Mouse (Mus musculus) neural tube, embryonic 15.5 days (tissue): Measurements from ENCODE around the gene Gtpbp6. TPM values are rescaled to one million over a fixed set of nuclear protein-coding genes. Genes with fewer than 3 reads are reported as not detected.
"Not testable (repeated sequence)": the region's sequence is repeated elsewhere in the genome, so short reads cannot be mapped to it uniquely, and the experiment has no call there.

Experiments used
- ATAC-seq: fragments of 200-750 bp; cut with Nextera tagmentation; 2 replicates; pipeline ENCODE4 v1.8.0; 2017; ENCODE audit warnings: mild to moderate bottlenecking, moderate TSS enrichment, moderate library complexity; ENCODE audit not compliant: low FRiP score
- H3K27ac ChIP-seq: fragments of 300-500 bp; sonication (generic); replicated peaks from 2 replicates; pipeline ENCODE4 v1.5.1; 2015; ENCODE audit warnings: mild to moderate bottlenecking, inconsistent platforms
- H3K27me3 ChIP-seq: fragments of 300-500 bp; sonication (generic); replicated peaks from 2 replicates; pipeline ENCODE4 v1.6.1; 2015; ENCODE audit warnings: inconsistent platforms
- H3K36me3 ChIP-seq: fragments of 300-500 bp; sonication (generic); 2 replicates; pipeline ENCODE4 v1.6.1; 2015; ENCODE audit warnings: inconsistent platforms
- H3K4me1 ChIP-seq: fragments of 300-500 bp; sonication (generic); 2 replicates; pipeline ENCODE4 v1.6.1; 2015; ENCODE audit warnings: inconsistent platforms
- H3K4me2 ChIP-seq: fragments of 300-500 bp; sonication (generic); 2 replicates; pipeline ENCODE4 v1.6.1; 2015; ENCODE audit warnings: inconsistent platforms, mild to moderate bottlenecking, moderate library complexity
- H3K4me3 ChIP-seq: fragments of 300-500 bp; sonication (generic); replicated peaks from 2 replicates; pipeline ENCODE4 v1.5.1; 2015; ENCODE audit warnings: mild to moderate bottlenecking, inconsistent platforms
- H3K9ac ChIP-seq: fragments of 300-500 bp; sonication (generic); replicated peaks from 2 replicates; pipeline ENCODE4 v1.6.1; 2015; ENCODE audit warnings: mild to moderate bottlenecking, inconsistent platforms
- H3K9me3 ChIP-seq: fragments of 300-500 bp; sonication (generic); replicated peaks from 2 replicates; pipeline ENCODE4 v1.6.1; 2016; ENCODE audit warnings: inconsistent platforms
- WGBS: fragments of 180-500 bp; shearing (Covaris S2); methylation state at CpG from one replicate; pipeline ENCODE4 v1.1.7; 2015; ENCODE audit warnings: mixed read lengths; 5-methylcytosine and 5-hydroxymethylcytosine counted together
- polyA plus RNA-seq: library from polyadenylated mRNA; unstranded; fragments of >200 nt; fragmentation: Nextera tagmentation; extraction: Ambion mirVana; gene quantifications from 2 replicates; pipeline ENCODE4 v1.2.1, GENCODE M21; 2015

Gene Gtpbp6
- polyA plus RNA-seq, result 59.2 and 68.3 TPM in 2 replicates

DNA sequence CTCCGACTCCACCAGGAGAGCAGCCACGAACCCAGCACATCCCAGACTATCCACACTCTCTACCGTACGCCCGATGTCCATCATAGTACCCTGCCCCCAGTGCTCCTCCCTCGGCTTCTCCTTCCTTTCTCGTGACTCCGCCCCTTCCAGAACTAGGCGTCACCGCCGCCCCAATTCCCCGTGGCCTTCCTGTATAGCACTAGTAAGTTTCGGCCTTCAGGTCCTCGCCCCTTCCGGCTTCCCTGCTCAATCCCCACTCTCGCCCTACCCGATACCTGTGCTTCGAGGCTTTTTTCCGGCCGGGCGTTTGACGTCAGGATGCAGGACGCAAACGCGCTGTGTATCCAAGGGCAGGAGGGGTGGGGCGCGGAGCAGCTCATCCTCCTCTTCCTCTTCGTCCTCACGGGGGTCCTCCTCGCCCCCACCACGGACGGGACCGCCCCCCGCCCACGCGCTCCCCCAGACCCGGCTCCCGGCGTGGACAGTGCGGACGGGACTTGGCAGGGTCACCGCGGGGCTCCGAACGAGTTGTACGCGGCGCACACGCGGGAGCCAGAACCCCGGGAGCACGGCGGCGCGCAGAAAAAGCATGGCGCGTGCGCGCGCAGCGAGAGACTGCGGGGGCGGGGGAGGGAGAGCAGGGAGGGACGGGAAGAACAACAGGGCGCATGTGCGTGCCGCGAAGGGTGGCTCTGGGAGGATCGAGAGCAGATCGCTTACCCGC is at the start of gene Gtpbp6:
Gene Gtpbp6, minus strand, starts transcription at position 617 of the 724 bp plus-strand sequence.
- Histone ChIP-seq H3K27ac (peak within 1 kb of the TSS; percentile 98), H3K9me3 (no peaks in the 10 kb centered on the region), H3K4me1 (peaks cover 29% of the 10 kb centered on the region), H3K9ac (peak within 1 kb of the TSS; percentile 75), H3K27me3 (no peaks in the 10 kb centered on the region), H3K4me3 (peak within 1 kb of the TSS; percentile 78), H3K36me3 (peaks cover 46% of the 10 kb centered on the region), H3K4me2 (peak within 1 kb of the TSS; percentile 93)
- WGBS, result under 1% methylated on average over 71 of the region's 71 CpGs
- peak; percentile 80 for ATAC-seq

DNA sequence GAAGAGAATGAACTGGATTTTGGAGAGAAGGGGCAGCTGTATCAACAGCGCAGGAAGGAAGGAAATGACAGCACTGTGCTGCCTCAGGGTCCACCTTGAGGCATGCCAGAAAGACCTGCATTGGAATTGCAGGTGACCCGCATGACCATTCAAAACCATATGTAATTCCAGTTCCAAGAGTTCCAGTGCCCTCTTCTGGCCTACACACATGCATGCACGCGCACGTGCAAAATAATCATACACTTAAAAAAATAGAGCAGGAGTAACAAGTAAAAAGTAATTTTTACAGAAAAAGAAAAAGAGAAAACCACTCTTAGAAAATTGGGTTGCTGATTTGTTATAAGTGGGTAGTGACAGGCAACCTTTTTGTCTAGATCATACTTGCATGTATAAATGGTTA is 35.0 kb upstream of the Gtpbp6 start:
- Histone ChIP-seq H3K9ac (no peak overlapping the region), H3K9me3 (no peaks in the 10 kb centered on the region), H3K27me3 (no peaks in the 10 kb centered on the region), H3K4me2 (no peak overlapping the region), H3K27ac (no peak overlapping the region), H3K36me3 (peaks cover 70% of the 10 kb centered on the region), H3K4me1 (peaks cover 1% of the 10 kb centered on the region; the same call in 1 of the 2 replicates), H3K4me3 (no peak overlapping the region)
- no peak for ATAC-seq
- WGBS, result 93% methylated on average over 5 of the region's 5 CpGs

DNA sequence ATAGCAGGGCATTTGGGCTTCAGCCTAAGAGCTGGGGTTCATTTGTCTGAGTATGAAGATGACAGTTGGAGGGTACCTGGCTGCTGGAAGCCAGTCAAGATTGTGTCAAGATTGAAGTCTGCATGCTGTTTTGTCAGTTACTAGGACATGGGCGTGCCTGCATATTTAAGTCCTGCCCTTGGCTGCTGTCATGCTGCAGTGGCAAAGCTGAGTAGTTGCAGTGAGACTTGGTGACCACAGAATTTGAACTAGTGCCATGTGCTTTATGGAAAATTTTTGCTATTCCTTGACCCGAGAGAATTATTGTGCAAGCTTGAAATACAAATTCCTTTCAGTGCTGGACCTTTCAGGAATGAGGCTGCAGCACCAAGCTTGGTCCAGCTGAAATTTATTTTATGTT is 34.3 kb upstream of the Gtpbp6 start:
- Histone ChIP-seq H3K4me1 (peaks cover 7% of the 10 kb centered on the region; the same call in 1 of the 2 replicates), H3K36me3 (peaks cover 66% of the 10 kb centered on the region), H3K9me3 (no peaks in the 10 kb centered on the region), H3K27ac (no peak overlapping the region), H3K9ac (no peak overlapping the region), H3K4me2 (no peak overlapping the region), H3K27me3 (no peaks in the 10 kb centered on the region), H3K4me3 (no peak overlapping the region)
- ATAC-seq, result no peak
- WGBS, result 87% methylated on average over 2 of the region's 2 CpGs

DNA sequence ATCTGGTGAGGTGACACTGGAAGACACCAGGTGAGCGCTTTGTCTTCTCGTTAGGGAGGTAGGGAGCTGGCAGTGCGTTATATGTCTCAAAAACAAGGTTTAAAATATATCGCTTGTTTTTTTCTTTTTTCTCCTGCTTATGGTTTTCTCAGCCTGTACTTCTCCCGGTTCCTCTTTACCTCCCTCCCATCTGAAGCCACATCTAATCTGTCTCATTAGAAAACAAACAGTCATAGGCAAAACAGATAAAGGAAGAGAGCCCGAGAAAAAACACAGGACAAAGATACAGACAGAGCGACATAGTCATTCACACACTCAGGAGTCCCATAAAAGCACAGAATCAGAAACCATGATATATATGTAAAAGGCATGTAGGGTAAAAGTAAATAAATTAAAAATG is 32.4 kb upstream of the Gtpbp6 start:
- Histone ChIP-seq H3K4me3 (no peak overlapping the region), H3K4me2 (no peak overlapping the region), H3K27ac (no peak overlapping the region), H3K4me1 (peaks cover 19% of the 10 kb centered on the region), H3K36me3 (peaks cover 50% of the 10 kb centered on the region), H3K9ac (no peak overlapping the region), H3K27me3 (no peaks in the 10 kb centered on the region), H3K9me3 (no peaks in the 10 kb centered on the region)
- 93% methylated on average over 7 of the region's 7 CpGs for WGBS
- ATAC-seq, result no peak

DNA sequence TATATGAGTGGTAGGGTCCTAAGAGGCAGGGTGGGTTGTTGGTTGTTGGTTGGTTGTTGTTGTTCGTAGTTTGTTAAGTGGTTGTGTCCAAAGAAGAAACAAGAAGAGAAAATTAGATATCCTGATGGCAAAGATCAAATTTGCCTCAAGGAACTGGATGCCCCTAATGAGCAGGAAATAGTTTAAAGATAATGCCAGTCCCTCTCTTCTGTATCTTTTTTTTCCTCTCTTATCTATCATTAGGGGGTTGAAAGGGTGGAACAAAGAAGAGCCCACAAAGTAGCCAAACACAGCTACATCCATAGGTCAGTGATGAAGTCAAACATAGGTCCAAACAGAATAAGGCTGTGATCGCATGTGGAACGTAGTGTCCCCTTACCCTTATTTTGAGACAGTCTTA is 31.3 kb upstream of the Gtpbp6 start:
- no peak overlapping the region for H3K4me3 ChIP-seq
- peaks cover 22% of the 10 kb centered on the region for H3K4me1 ChIP-seq
- WGBS, result 98% methylated on average over 3 of the region's 3 CpGs
- peaks cover 40% of the 10 kb centered on the region for H3K36me3 ChIP-seq
- H3K4me2 ChIP-seq, result no peak overlapping the region
- no peak for ATAC-seq
- no peaks in the 10 kb centered on the region for H3K27me3 ChIP-seq
- no peak overlapping the region for H3K27ac ChIP-seq
- no peak overlapping the region for H3K9ac ChIP-seq
- H3K9me3 ChIP-seq, result no peaks in the 10 kb centered on the region

DNA sequence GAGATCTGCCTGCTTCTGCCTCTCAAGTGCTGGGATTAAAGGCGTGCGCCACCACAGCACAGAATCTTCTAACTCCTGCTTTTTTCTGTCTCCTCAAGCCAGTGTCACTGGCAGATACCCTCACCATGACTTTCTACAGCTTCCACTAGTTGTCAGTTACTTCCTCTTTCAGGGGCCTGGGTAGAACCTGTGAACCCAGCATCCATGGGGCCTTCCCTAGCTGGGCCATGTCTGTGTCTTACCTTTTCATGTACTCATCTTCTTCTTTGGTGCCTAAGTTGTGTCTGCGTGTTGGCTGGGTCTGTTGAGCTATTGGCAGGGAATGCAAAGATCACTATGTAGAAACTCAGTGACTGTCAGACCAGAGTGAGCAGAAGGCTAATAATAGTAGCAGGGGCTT is 29.8 kb upstream of the Gtpbp6 start:
- ATAC-seq, result no peak

DNA sequence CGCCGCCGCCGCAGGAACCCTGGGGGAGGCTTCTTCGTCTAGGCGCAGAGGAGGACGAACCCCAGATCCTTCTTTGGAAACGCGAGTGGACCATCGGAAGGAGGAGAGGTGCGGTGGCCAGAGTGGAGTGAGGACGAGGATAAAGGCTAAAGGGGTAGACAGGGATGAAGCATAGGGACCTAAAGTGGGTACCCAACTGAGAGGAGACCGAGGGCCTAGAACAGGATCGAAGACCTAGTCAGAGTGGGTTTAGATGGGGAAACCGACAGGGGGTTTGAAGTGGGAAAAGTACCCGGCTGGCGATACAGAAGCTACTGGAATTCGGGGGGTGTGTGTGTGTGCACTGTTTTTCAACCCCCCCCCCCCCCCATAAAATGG is 28.1 kb upstream of the Gtpbp6 start:
- H3K4me1 ChIP-seq, result peaks cover 22% of the 10 kb centered on the region
- peak overlapping the region; percentile 76 for H3K4me2 ChIP-seq
- H3K9me3 ChIP-seq, result no peaks in the 10 kb centered on the region
- peak overlapping the region; percentile 84 for H3K27ac ChIP-seq
- H3K4me3 ChIP-seq, result peak overlapping the region; percentile 94
- peak overlapping the region; percentile 86 for H3K9ac ChIP-seq
- no peaks in the 10 kb centered on the region for H3K27me3 ChIP-seq
- peak; percentile 62 for ATAC-seq
- 5% methylated on average over 18 of the region's 18 CpGs for WGBS
- H3K36me3 ChIP-seq, result peaks cover 20% of the 10 kb centered on the region

More for the DNA sequence above, 29.8 kb upstream of the Gtpbp6 start:
- Histone ChIP-seq H3K36me3 (peaks cover 28% of the 10 kb centered on the region), H3K4me3 (no peak overlapping the region), H3K4me1 (peaks cover 22% of the 10 kb centered on the region), H3K27me3 (no peaks in the 10 kb centered on the region), H3K4me2 (no peak overlapping the region), H3K9me3 (no peaks in the 10 kb centered on the region), H3K27ac (no peak overlapping the region), H3K9ac (no peak overlapping the region)
- WGBS, result 97% methylated on average over 3 of the region's 3 CpGs

DNA sequence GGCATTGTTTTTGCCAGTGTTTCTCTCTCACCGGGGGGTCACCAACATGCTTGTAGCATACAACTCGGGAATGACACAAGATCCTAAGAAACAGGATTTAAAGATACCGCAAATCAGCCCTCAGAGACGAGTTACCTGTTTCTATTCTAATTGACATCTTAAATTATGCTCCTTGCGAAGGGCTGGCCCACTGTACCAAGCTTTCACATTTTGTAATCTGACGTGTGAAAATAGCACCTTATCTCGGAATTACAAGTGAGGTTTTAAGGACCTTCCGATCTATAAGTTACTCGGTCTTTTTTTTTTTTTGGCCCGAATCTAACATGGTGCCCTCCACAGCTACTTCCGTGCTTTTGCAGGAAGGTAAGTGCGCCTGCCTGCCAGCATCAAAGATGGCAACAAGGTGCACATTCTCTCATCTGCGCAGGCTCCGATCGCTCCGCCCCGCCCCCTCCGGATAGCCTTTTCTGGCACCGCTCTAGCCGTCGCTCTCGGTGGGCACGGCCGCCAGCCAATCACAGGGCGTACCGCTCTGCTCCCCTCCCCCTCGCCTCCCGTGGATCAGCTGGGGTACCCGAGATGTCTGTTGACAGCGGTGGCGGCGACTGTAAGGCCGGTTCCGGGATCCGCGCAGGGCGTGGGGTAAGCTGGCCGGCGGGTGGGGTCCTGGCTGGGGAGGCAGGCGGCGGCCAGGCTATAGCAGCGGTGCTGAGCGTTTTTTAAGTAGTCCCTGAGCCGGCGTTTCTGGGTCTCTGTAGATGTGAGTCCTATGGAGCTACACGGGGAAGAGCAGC is 27.5 kb upstream of the Gtpbp6 start, which contains the start of gene Chfr:
Gene Chfr, plus strand, starts transcription at position 550 of the 794 bp plus-strand sequence.
- Histone ChIP-seq H3K27ac (peak within 1 kb of the TSS; percentile 84), H3K4me2 (peak within 1 kb of the TSS; percentile 76), H3K9ac (peak within 1 kb of the TSS; percentile 86), H3K27me3 (no peaks in the 10 kb centered on the region), H3K4me1 (peaks cover 22% of the 10 kb centered on the region), H3K36me3 (peaks cover 24% of the 10 kb centered on the region), H3K4me3 (peak within 1 kb of the TSS; percentile 94), H3K9me3 (no peaks in the 10 kb centered on the region)
- peak; percentile 99 for ATAC-seq
- WGBS, result 4% methylated on average over 46 of the region's 46 CpGs

DNA sequence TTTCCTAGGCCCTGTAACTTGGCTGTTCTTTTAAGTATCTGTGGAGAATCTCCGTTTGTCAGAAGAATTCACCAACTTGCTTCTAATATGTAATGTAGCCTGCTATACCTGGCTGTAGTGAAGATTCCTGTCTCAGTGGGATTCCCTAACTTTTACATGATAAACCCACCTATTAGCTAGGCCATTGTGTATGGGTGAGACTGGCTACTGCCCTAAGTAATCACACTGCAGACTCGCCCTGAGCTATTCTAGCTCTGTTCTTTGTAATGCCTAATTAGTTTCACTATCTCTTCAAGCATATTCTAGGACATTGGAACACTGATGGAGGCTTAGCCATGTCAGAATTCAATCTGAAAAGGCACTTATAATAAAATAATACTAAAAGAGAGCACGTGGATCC is 14.4 kb upstream of the Gtpbp6 start:
- H3K4me2 ChIP-seq, H3K9me3 ChIP-seq, H3K9ac ChIP-seq, H3K27ac ChIP-seq, H3K27me3 ChIP-seq, ATAC-seq, H3K4me3 ChIP-seq, H3K4me1 ChIP-seq: not testable (repeated sequence)
- 80% methylated on average over 3 of the region's 3 CpGs for WGBS
- peaks cover 77% of the 10 kb centered on the region for H3K36me3 ChIP-seq

DNA sequence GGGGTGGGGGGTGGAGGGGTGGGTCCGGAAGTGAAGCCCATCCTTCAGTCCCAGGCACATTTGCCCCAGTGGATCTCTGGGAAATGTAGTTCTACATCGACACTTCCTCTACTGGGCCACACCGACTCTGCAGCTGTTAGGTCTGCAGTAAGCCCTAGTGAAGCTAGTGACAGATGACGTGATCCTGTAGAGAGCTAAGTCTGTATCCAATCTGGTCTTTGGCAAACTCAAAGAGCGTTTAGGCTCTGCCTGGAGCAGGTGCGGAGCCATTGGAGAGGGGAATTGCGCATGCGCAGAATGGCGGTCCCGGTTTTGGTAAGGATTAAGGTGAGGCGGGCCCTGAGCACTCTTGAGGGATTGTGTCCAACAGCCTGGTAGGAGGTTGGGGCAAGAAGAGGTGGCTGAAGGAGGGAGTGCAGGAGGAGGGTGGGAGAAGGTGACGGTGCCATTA is 2.0 kb upstream of the Gtpbp6 start, which contains the start of gene Zfp605:
Gene Zfp605, plus strand, starts transcription at position 102 of the 451 bp plus-strand sequence.
- WGBS, result 2% methylated on average over 12 of the region's 12 CpGs
- H3K9ac ChIP-seq, result peak within 1 kb of the TSS; percentile 72
- H3K27me3 ChIP-seq, result no peaks in the 10 kb centered on the region
- H3K4me1 ChIP-seq, result peaks cover 29% of the 10 kb centered on the region
- H3K36me3 ChIP-seq, result peaks cover 37% of the 10 kb centered on the region
- H3K4me2 ChIP-seq, result peak within 1 kb of the TSS; percentile 65
- no peaks in the 10 kb centered on the region for H3K9me3 ChIP-seq
- peak within 1 kb of the TSS; percentile 98 for H3K27ac ChIP-seq
- peak; percentile 64 for ATAC-seq
- peak within 1 kb of the TSS; percentile 70 for H3K4me3 ChIP-seq

DNA sequence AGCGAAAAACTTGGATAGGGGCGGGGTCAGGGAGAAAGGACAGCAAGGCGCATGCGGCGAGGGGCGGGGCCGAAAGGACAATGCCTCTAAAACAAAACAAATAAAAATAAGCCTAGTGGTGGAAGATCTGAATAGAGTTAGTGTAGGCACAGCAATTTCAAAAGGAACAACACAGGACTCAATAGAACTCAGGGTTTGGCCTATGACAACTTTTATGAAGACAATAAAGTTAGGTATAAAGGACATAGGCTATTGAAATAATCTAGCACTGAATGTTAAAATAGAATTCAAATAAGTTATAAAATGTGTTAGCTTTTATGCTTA is 270 bp upstream of the Gtpbp6 start:
- H3K27ac ChIP-seq, result peak overlapping the region; percentile 98
- H3K9ac ChIP-seq, result no peak overlapping the region
- H3K4me1 ChIP-seq, result peaks cover 29% of the 10 kb centered on the region
- 0% methylated on average over 7 of the region's 7 CpGs for WGBS
- H3K27me3 ChIP-seq, result no peaks in the 10 kb centered on the region
- peak overlapping the region; percentile 93 for H3K4me2 ChIP-seq
- peak overlapping the region; percentile 78 for H3K4me3 ChIP-seq
- no peak for ATAC-seq
- peaks cover 46% of the 10 kb centered on the region for H3K36me3 ChIP-seq
- no peaks in the 10 kb centered on the region for H3K9me3 ChIP-seq
